ENCODE assay signal across 8 mouse cellular contexts in genomic region chr11:114789061-114789714, GRCm38 (mm10). TPM values are rescaled to one million over a fixed set of nuclear protein-coding genes. Genes with fewer than 3 reads are reported as not detected.
DNase-seq lines count a peak whose midpoint lies in the region; ATAC-seq and TF ChIP-seq lines count a peak whose summit lies in the region.

No protein-coding gene starts in this region.

- H3K27ac ChIP-seq in forebrain, embryonic 14.5 days (ENCODE audit: low read depth, low read length): no peak overlapping the region
- H3K27ac ChIP-seq in lung, embryonic 15.5 days: no peak overlapping the region
- no peak overlapping the region for H3K27ac ChIP-seq in olfactory bulb, adult 2 months (ENCODE audit: insufficient read depth, low read depth, low read length)

- peak; percentile 59 to 66 for DNase-seq in CD8-positive naive resting alpha-beta T cell, adult 2 months (ENCODE audit: low read depth in 2 of 2, low spot score in 2 of 2)
- DNase-seq in c-Kit-positive CD71-positive TER-119-positive erythroid progenitor cells, embryonic 14.5 days (ENCODE audit: low spot score): peak; percentile 19
- DNase-seq in forebrain, embryonic 14.5 days (ENCODE audit: low spot score): peak; percentile 83
- peak; percentile 87 to 92 for DNase-seq in heart, postnatal 10 days
- DNase-seq in kidney, postnatal 4 days: peak; percentile 92
- peak; percentile 64 for DNase-seq in thymus, postnatal 0 days (ENCODE audit: low spot score)

- H3K4me2 ChIP-seq in forebrain, embryonic 14.5 days (ENCODE audit: low read length): peak overlapping the region; percentile 42
- peak overlapping the region; percentile 16 for H3K4me2 ChIP-seq in lung, embryonic 15.5 days

- H3K9ac ChIP-seq in forebrain, embryonic 14.5 days (ENCODE audit: low read length): 0 out of 2 replicates have a peak overlapping the region, but pooled peaks have one; percentile 29
- H3K9ac ChIP-seq in lung, embryonic 15.5 days: no peak overlapping the region

- H3K9me3 ChIP-seq in forebrain, embryonic 14.5 days (replicated peaks; ENCODE audit: control insufficient read depth, low read length): no peaks in the 10 kb centered on the region
- no peaks in the 10 kb centered on the region for H3K9me3 ChIP-seq in lung, embryonic 15.5 days

- WGBS in forebrain, embryonic 14.5 days: 15% methylated on average over 30 of the region's 30 CpGs
- WGBS in lung, embryonic 15.5 days: 10% methylated on average over 30 of the region's 30 CpGs
- WGBS in olfactory bulb, adult 2 months: 18% methylated on average over 30 of the region's 30 CpGs

- no peak for TF ChIP-seq POLR2A in olfactory bulb, adult 2 months (IDR thresholded peaks at IDR 0.05; ENCODE audit: insufficient read depth, low read depth, low read length)

- H3K4me1 ChIP-seq in forebrain, embryonic 14.5 days (ENCODE audit: control insufficient read depth, insufficient read depth, low read length): peaks cover 27% of the 10 kb centered on the region
- H3K4me1 ChIP-seq in lung, embryonic 15.5 days: peaks cover 23% of the 10 kb centered on the region
- H3K4me1 ChIP-seq in olfactory bulb, adult 2 months (ENCODE audit: control insufficient read depth, insufficient read depth, low read length): peaks cover 39% of the 10 kb centered on the region

- peak; percentile 96 for TF ChIP-seq CTCF in olfactory bulb, adult 2 months (IDR thresholded peaks at IDR 0.05; ENCODE audit: insufficient read depth, low read depth, low read length)

- intact Hi-C loops in heart, postnatal 10 days (cut with DNase I): loop anchor here (1.0 to 5.0 kb wide), 2 partner anchors 44 to 117 kb away; no protein-coding TSS in a partner anchor

- peak; percentile 61 for ATAC-seq in forebrain, embryonic 14.5 days
- ATAC-seq in lung, embryonic 15.5 days (ENCODE audit: borderline replicate concordance, extremely low read depth, low FRiP score, low TSS enrichment): no peak

- H3K36me3 ChIP-seq in forebrain, embryonic 14.5 days (ENCODE audit: control insufficient read depth, insufficient read depth, low read length): no peaks in the 10 kb centered on the region
- H3K36me3 ChIP-seq in lung, embryonic 15.5 days: no peaks in the 10 kb centered on the region

- 0 out of 2 replicates have a peak overlapping the region, but pooled peaks have one; percentile 9 for H3K4me3 ChIP-seq in forebrain, embryonic 14.5 days (ENCODE audit: low read depth, low read length)
- H3K4me3 ChIP-seq in lung, embryonic 15.5 days: no peak overlapping the region
- H3K4me3 ChIP-seq in olfactory bulb, adult 2 months (ENCODE audit: insufficient read depth, low read depth, low read length): peak overlapping the region; percentile 25

- H3K27me3 ChIP-seq in forebrain, embryonic 14.5 days (replicated peaks; ENCODE audit: control insufficient read depth, insufficient read depth, low read length): peaks cover 16% of the 10 kb centered on the region
- peaks cover 99% of the 10 kb centered on the region for H3K27me3 ChIP-seq in lung, embryonic 15.5 days

RNA-seq across cellular contexts. Expression of gene Btbd17, which starts 6.6 kb away (rescaled TPM):
- 22.1 and 24.7 TPM in 2 replicates for polyA plus RNA-seq in forebrain, embryonic 14.5 days (2014; fragmentation: Nextera tagmentation; extraction: Ambion mirVana)
- total RNA-seq in heart, postnatal 10 days (2021): under 1 TPM in 1 of 2 experiments, not detected in 1; 0.32 TPM
- polyA plus RNA-seq in lung, embryonic 15.5 days (2015; fragmentation: Nextera tagmentation; extraction: Ambion mirVana): 0.71 and 1.1 TPM in 2 replicates
- polyA plus RNA-seq in olfactory bulb, adult 2 months (2012; ENCODE audit: insufficient read depth, insufficient read length, low replicate concordance, missing spikeins): not detected in 2 replicates
- 0.14 TPM in 1 of 2 replicates, not detected in the other for polyA plus RNA-seq in thymus, postnatal 0 days (2015; fragmentation: Nextera tagmentation; extraction: Ambion mirVana)

RNA-seq across cellular contexts. Expression of gene Gpr142, which starts 9.5 kb away (rescaled TPM):
- not detected in 2 replicates for polyA plus RNA-seq in forebrain, embryonic 14.5 days (2014; fragmentation: Nextera tagmentation; extraction: Ambion mirVana)
- not detected for total RNA-seq in heart, postnatal 10 days (2021)
- not detected in 2 replicates for polyA plus RNA-seq in lung, embryonic 15.5 days (2015; fragmentation: Nextera tagmentation; extraction: Ambion mirVana)
- polyA plus RNA-seq in olfactory bulb, adult 2 months (2012; ENCODE audit: insufficient read depth, insufficient read length, low replicate concordance, missing spikeins): not detected in 2 replicates
- not detected in 2 replicates for polyA plus RNA-seq in thymus, postnatal 0 days (2015; fragmentation: Nextera tagmentation; extraction: Ambion mirVana)

RNA-seq across cellular contexts. Expression of gene Kif19a, which starts 24.0 kb away (rescaled TPM):
- 0.23 and 0.34 TPM in 2 replicates for polyA plus RNA-seq in forebrain, embryonic 14.5 days (2014; fragmentation: Nextera tagmentation; extraction: Ambion mirVana)
- under 1 TPM; 0.24 to 0.47 TPM for total RNA-seq in heart, postnatal 10 days (2021)
- polyA plus RNA-seq in lung, embryonic 15.5 days (2015; fragmentation: Nextera tagmentation; extraction: Ambion mirVana): 0.29 and 0.40 TPM in 2 replicates
- polyA plus RNA-seq in olfactory bulb, adult 2 months (2012; ENCODE audit: insufficient read depth, insufficient read length, low replicate concordance, missing spikeins): not detected in 2 replicates
- polyA plus RNA-seq in thymus, postnatal 0 days (2015; fragmentation: Nextera tagmentation; extraction: Ambion mirVana): 0.09 TPM in 2 replicates

Comparison
In these comparisons a context has a peak if more than half of its experiments do, and no peak if none do; other contexts are left out.
1. DNase-seq: peak in every context shown above with its lines; median percentile 92 in kidney, postnatal 4 days; 90 in heart, postnatal 10 days; 83 in forebrain, embryonic 14.5 days; 64 in thymus, postnatal 0 days; 62 in CD8-positive naive resting alpha-beta T cell, adult 2 months; 19 in c-Kit-positive CD71-positive TER-119-positive erythroid progenitor cells, embryonic 14.5 days.
2. RNA of gene Btbd17, which starts 6.6 kb away (polyA plus RNA-seq): 22.1 to 24.7 TPM in forebrain, embryonic 14.5 days; 0.71 to 1.1 TPM in lung, embryonic 15.5 days, 0.14 TPM in thymus, postnatal 0 days and not detected in olfactory bulb, adult 2 months; every median in the first group is over 10 times any median in the second.